Mouse (Mus musculus) hindbrain, embryonic 14.5 days (tissue): ENCODE results near the gene Lif. TPM values are rescaled to one million over a fixed set of nuclear protein-coding genes. Genes with fewer than 3 reads are reported as not detected.

ENCODE experiments used
- ATAC-seq: fragments of 200-750 bp; cut with Nextera tagmentation; 2 replicates; pipeline ENCODE4 v1.8.0; 2017; ENCODE audit warnings: moderate number of reproducible peaks, mild to moderate bottlenecking, moderate TSS enrichment, moderate library complexity; ENCODE audit not compliant: low FRiP score
- DNase-seq: peaks from one replicate; pipeline ENCODE4 v3.0.0-alpha.2; 2015; ENCODE audit warnings: low spot score
- H3K27ac ChIP-seq: fragments of 300-500 bp; sonication (generic); 2 replicates; pipeline ENCODE4 v1.5.1; 2014; ENCODE audit warnings: mild to moderate bottlenecking, moderate library complexity
- H3K27me3 ChIP-seq: fragments of 300-500 bp; sonication (generic); 2 replicates; pipeline ENCODE4 v1.6.1; 2014; ENCODE audit warnings: mild to moderate bottlenecking, low read length, mixed read lengths; ENCODE audit not compliant: control insufficient read depth, insufficient read depth
- H3K36me3 ChIP-seq: fragments of 300-500 bp; sonication (generic); replicated peaks from 2 replicates; pipeline ENCODE4 v1.6.1; 2014; ENCODE audit not compliant: control insufficient read depth, insufficient read depth
- H3K4me1 ChIP-seq: fragments of 300-500 bp; sonication (generic); replicated peaks from 2 replicates; pipeline ENCODE4 v1.6.1; 2014; ENCODE audit warnings: antibody characterized with exemption, low read length, mixed read lengths; ENCODE audit not compliant: control insufficient read depth, insufficient read depth
- H3K4me2 ChIP-seq: fragments of 300-500 bp; sonication (generic); replicated peaks from 2 replicates; pipeline ENCODE4 v1.6.1; 2014; ENCODE audit warnings: mild to moderate bottlenecking, moderate library complexity
- H3K4me3 ChIP-seq: fragments of 300-500 bp; sonication (generic); replicated peaks from 2 replicates; pipeline ENCODE4 v1.5.1; 2014; ENCODE audit warnings: mild to moderate bottlenecking, low read length
- H3K9ac ChIP-seq: fragments of 300-500 bp; sonication (generic); 2 replicates; pipeline ENCODE4 v1.6.1; 2014
- H3K9me3 ChIP-seq: fragments of 300-500 bp; sonication (generic); 2 replicates; pipeline ENCODE4 v1.6.1; 2016; ENCODE audit warnings: low read length; ENCODE audit not compliant: control insufficient read depth
- WGBS: fragments of 180-500 bp; shearing (Covaris S2); extraction: QIAGEN DNeasy Blood & Tissue Kit; methylation state at CpG from one replicate; pipeline ENCODE4 v1.1.7; 2014; 5-methylcytosine and 5-hydroxymethylcytosine counted together
- polyA plus RNA-seq: library from polyadenylated mRNA; unstranded; fragments of >200 nt; fragmentation: Nextera tagmentation; extraction: Ambion mirVana; gene quantifications from 2 replicates; pipeline ENCODE4 v1.2.1, GENCODE M21; 2014

Lif gene
- polyA plus RNA-seq, 1 experiment from 2014 or later = not detected

GRCm38 (mm10) chr11:4289280-4289679 is 31.9 kb downstream of the Lif start:
- 66% methylated on average over 3 of the region's 3 CpGs for WGBS
- ATAC-seq = no peak
- no peak for DNase-seq
- Histone ChIP-seq H3K9me3 (no peaks in the 10 kb centered on the region), H3K4me3 (no peak overlapping the region), H3K9ac (no peak overlapping the region), H3K4me2 (no peak overlapping the region), H3K4me1 (no peaks in the 10 kb centered on the region), H3K27me3 (no peaks in the 10 kb centered on the region), H3K27ac (no peak overlapping the region), H3K36me3 (no peaks in the 10 kb centered on the region)

- DNase-seq (no peak), ATAC-seq (no peak; the same call in 1 of the 2 replicates)
- Histone ChIP-seq H3K36me3 (no peaks in the 10 kb centered on the region), H3K4me1 (peaks cover 7% of the 10 kb centered on the region; the same call in 1 of the 2 replicates), H3K4me2 (no peak overlapping the region), H3K9ac (no peak overlapping the region), H3K27me3 (no peaks in the 10 kb centered on the region), H3K9me3 (no peaks in the 10 kb centered on the region), H3K4me3 (no peak overlapping the region), H3K27ac (no peak overlapping the region)
- WGBS = 71% methylated on average over 6 of the region's 6 CpGs
Observed at GRCm38 (mm10) chr11:4291639-4292038, 34.3 kb downstream of the Lif start.

GRCm38 (mm10) chr11:4292224-4292887 is 35.0 kb downstream of the Lif start:
- Histone ChIP-seq H3K36me3 (no peaks in the 10 kb centered on the region), H3K27me3 (no peaks in the 10 kb centered on the region), H3K27ac (no peak overlapping the region), H3K9me3 (no peaks in the 10 kb centered on the region), H3K4me3 (no peak overlapping the region), H3K4me2 (no peak overlapping the region), H3K9ac (no peak overlapping the region), H3K4me1 (peaks cover 7% of the 10 kb centered on the region; the same call in 1 of the 2 replicates)
- no peak for DNase-seq
- WGBS = 71% methylated on average over 8 of the region's 8 CpGs
- ATAC-seq = no peak

- Histone ChIP-seq H3K4me1 (peaks cover 7% of the 10 kb centered on the region; the same call in 1 of the 2 replicates), H3K9ac (no peak overlapping the region), H3K4me2 (no peak overlapping the region), H3K27me3 (no peaks in the 10 kb centered on the region), H3K4me3 (no peak overlapping the region), H3K36me3 (no peaks in the 10 kb centered on the region), H3K27ac (no peak overlapping the region), H3K9me3 (no peaks in the 10 kb centered on the region)
- DNase-seq (no peak), ATAC-seq (no peak)
- WGBS = 92% methylated on average over 6 of the region's 6 CpGs
Observed at GRCm38 (mm10) chr11:4292888-4293247, 35.5 kb downstream of the Lif start.

DNA sequence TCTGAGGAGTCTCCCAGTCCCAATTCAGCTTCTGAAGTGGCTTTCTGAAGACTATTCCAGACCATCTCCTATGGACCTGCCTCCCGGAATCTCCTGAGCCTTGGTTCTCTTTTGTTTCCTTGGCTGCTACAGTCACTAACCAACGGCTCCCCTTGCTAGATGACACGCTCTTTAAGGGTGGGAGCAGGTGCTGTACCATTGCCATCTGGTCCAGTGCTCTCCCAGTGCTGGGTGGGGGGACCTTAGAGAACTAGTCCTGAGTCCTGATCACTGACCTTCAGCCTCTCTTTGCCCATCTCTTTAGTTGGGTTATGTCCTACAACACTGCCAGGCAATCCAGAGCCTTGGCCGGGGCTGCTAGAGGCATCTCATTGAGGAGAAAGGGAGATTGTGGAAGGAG is 36.1 kb downstream of the Lif start:
- no peak overlapping the region for H3K9ac ChIP-seq
- H3K9me3 ChIP-seq = no peaks in the 10 kb centered on the region
- 84% methylated on average over 4 of the region's 4 CpGs for WGBS
- H3K4me3 ChIP-seq = no peak overlapping the region
- H3K36me3 ChIP-seq = no peaks in the 10 kb centered on the region
- no peaks in the 10 kb centered on the region for H3K27me3 ChIP-seq
- H3K4me2 ChIP-seq = no peak overlapping the region
- DNase-seq (no peak), ATAC-seq (no peak)
- no peak overlapping the region for H3K27ac ChIP-seq
- peaks cover 7% of the 10 kb centered on the region; the same call in 1 of the 2 replicates for H3K4me1 ChIP-seq

DNA sequence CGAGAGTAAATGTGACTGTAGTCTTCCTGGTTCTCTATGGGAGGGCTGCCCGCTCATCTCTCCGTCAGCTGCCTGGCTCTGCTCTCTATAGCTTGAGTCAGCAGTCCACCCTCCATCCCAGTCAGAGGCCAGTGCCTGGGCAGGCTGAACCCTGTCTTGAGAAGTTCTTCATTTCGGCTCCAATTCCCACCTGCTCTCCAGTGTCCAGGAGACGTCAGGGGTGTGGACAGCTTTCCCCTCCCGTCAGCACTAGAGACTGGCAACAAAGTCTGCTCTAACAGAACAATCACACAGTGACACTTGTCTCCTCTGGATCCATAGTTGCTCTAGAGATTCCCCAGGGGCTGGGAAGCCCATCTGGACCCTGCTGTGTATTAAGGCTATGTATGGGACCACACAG is 36.7 kb downstream of the Lif start:
- H3K27ac ChIP-seq = no peak overlapping the region
- H3K4me2 ChIP-seq = no peak overlapping the region
- DNase-seq = no peak
- no peaks in the 10 kb centered on the region for H3K36me3 ChIP-seq
- no peak overlapping the region for H3K9ac ChIP-seq
- H3K9me3 ChIP-seq = no peaks in the 10 kb centered on the region
- H3K4me1 ChIP-seq = peaks cover 7% of the 10 kb centered on the region; the same call in 1 of the 2 replicates
- ATAC-seq = no peak
- H3K27me3 ChIP-seq = no peaks in the 10 kb centered on the region
- H3K4me3 ChIP-seq = no peak overlapping the region
- WGBS = 88% methylated on average over 6 of the region's 6 CpGs

GRCm38 (mm10) chr11:4294495-4295351 is 37.4 kb downstream of the Lif start:
- no peak; the same call in 1 of the 2 replicates for ATAC-seq
- 51% methylated on average over 14 of the region's 14 CpGs for WGBS

GRCm38 (mm10) chr11:4296610-4297275 is 39.4 kb downstream of the Lif start:
- H3K4me1 ChIP-seq = peaks cover 7% of the 10 kb centered on the region; the same call in 1 of the 2 replicates
- whole genome bisulfite sequencing = 63% methylated on average over 10 of the region's 10 CpGs
- no peak overlapping the region for H3K9ac ChIP-seq
- no peak for DNase-seq
- no peak for ATAC-seq
- H3K27me3 ChIP-seq = no peaks in the 10 kb centered on the region
- H3K4me3 ChIP-seq = no peak overlapping the region
- no peaks in the 10 kb centered on the region for H3K36me3 ChIP-seq
- no peaks in the 10 kb centered on the region for H3K9me3 ChIP-seq
- H3K27ac ChIP-seq = no peak overlapping the region
- no peak overlapping the region for H3K4me2 ChIP-seq

More at GRCm38 (mm10) chr11:4294495-4295351, 37.4 kb downstream of the Lif start:
- no peak for DNase-seq
- Histone ChIP-seq H3K4me3 (no peak overlapping the region), H3K36me3 (no peaks in the 10 kb centered on the region), H3K9me3 (no peaks in the 10 kb centered on the region), H3K9ac (no peak overlapping the region), H3K27ac (no peak overlapping the region), H3K4me1 (peaks cover 7% of the 10 kb centered on the region; the same call in 1 of the 2 replicates), H3K27me3 (no peaks in the 10 kb centered on the region), H3K4me2 (no peak overlapping the region)

- Histone ChIP-seq H3K27ac (no peak overlapping the region), H3K9me3 (no peaks in the 10 kb centered on the region), H3K36me3 (no peaks in the 10 kb centered on the region), H3K27me3 (no peaks in the 10 kb centered on the region), H3K4me3 (no peak overlapping the region), H3K9ac (no peak overlapping the region), H3K4me2 (no peak overlapping the region), H3K4me1 (peaks cover 7% of the 10 kb centered on the region; the same call in 1 of the 2 replicates)
- 84% methylated on average over 3 of the region's 3 CpGs for WGBS
- DNase-seq (no peak), ATAC-seq (no peak)
Observed at GRCm38 (mm10) chr11:4297753-4298152, 40.4 kb downstream of the Lif start.
